Mouse (Mus musculus): ENCODE results near the gene Col6a6. TPM values are rescaled to one million over a fixed set of nuclear protein-coding genes. Genes with fewer than 3 reads are reported as not detected.
"Not testable (repeated sequence)": the region's sequence is repeated elsewhere in the genome, so short reads cannot be mapped to it uniquely, and the experiment has no call there.

Gene Col6a6
- polyA plus RNA-seq, 1 experiment from 2014 or later, result not detected

GRCm38 (mm10) chr9:105841386-105841785, 13.4 kb upstream of the Col6a6 start:
- not testable (repeated sequence) for H3K9ac ChIP-seq (ENCODE audit: low read length); ATAC-seq (replicated peaks; ENCODE audit: low FRiP score); H3K4me3 ChIP-seq (ENCODE audit: low read depth, low read length); H3K4me2 ChIP-seq (ENCODE audit: low read depth, low read length, severe bottlenecking); H3K36me3 ChIP-seq (ENCODE audit: control insufficient read depth, insufficient read depth, low read length); H3K27me3 ChIP-seq (ENCODE audit: control insufficient read depth, insufficient read depth, low read length); H3K9me3 ChIP-seq (ENCODE audit: control insufficient read depth, low read length); DNase-seq (ENCODE audit: low spot score); H3K4me1 ChIP-seq (replicated peaks; ENCODE audit: control insufficient read depth, insufficient read depth, low read length); H3K27ac ChIP-seq (ENCODE audit: low read depth, low read length)
- WGBS, result 64% methylated on average over 5 of the region's 5 CpGs

DNA sequence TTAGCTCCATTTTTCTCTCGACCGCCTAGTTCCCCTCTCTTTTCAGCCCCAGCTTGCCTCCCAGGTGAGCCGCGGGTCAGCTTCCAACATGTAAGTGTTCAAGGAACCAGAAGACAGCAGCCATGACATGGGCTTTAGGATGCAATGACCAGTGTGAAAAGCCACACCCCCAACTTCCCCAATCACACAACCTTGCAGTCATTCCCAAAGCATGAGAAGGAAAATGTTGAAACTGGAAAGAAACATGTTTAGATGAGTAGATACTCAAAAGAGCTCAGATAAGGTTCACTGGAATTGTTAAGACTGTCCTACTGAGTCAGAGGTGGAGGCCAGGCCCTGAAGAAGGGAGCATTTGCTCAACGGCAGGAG, 11.2 kb upstream of the Col6a6 start:
- ATAC-seq (replicated peaks; ENCODE audit: low FRiP score), result no peak
- no peaks in the 10 kb centered on the region for H3K36me3 ChIP-seq (ENCODE audit: control insufficient read depth, insufficient read depth, low read length)
- no peak overlapping the region for H3K27ac ChIP-seq (ENCODE audit: low read depth, low read length)
- H3K4me3 ChIP-seq (ENCODE audit: low read depth, low read length), result no peak overlapping the region
- no peak overlapping the region for H3K9ac ChIP-seq (ENCODE audit: low read length)
- no peaks in the 10 kb centered on the region for H3K4me1 ChIP-seq (replicated peaks; ENCODE audit: control insufficient read depth, insufficient read depth, low read length)
- H3K27me3 ChIP-seq (ENCODE audit: control insufficient read depth, insufficient read depth, low read length), result no peaks in the 10 kb centered on the region
- DNase-seq (ENCODE audit: low spot score), result no peak
- H3K4me2 ChIP-seq (ENCODE audit: low read depth, low read length, severe bottlenecking), result no peak overlapping the region
- H3K9me3 ChIP-seq (ENCODE audit: control insufficient read depth, low read length), result no peaks in the 10 kb centered on the region
- WGBS, result 88% methylated on average over 5 of the region's 5 CpGs

- DNase-seq (ENCODE audit: low spot score), result no peak
- no peaks in the 10 kb centered on the region for H3K4me1 ChIP-seq (replicated peaks; ENCODE audit: control insufficient read depth, insufficient read depth, low read length)
- no peak overlapping the region for H3K4me2 ChIP-seq (ENCODE audit: low read depth, low read length, severe bottlenecking)
- H3K36me3 ChIP-seq (ENCODE audit: control insufficient read depth, insufficient read depth, low read length), result no peaks in the 10 kb centered on the region
- no peak overlapping the region for H3K4me3 ChIP-seq (ENCODE audit: low read depth, low read length)
- no peaks in the 10 kb centered on the region for H3K27me3 ChIP-seq (ENCODE audit: control insufficient read depth, insufficient read depth, low read length)
- no peak overlapping the region for H3K27ac ChIP-seq (ENCODE audit: low read depth, low read length)
- 79% methylated on average over 4 of the region's 4 CpGs for WGBS
- ATAC-seq (replicated peaks; ENCODE audit: low FRiP score), result no peak
- H3K9me3 ChIP-seq (ENCODE audit: control insufficient read depth, low read length), result no peaks in the 10 kb centered on the region
- H3K9ac ChIP-seq (ENCODE audit: low read length), result no peak overlapping the region
Measured at GRCm38 (mm10) chr9:105838396-105839146, 10.6 kb upstream of the Col6a6 start.

DNA sequence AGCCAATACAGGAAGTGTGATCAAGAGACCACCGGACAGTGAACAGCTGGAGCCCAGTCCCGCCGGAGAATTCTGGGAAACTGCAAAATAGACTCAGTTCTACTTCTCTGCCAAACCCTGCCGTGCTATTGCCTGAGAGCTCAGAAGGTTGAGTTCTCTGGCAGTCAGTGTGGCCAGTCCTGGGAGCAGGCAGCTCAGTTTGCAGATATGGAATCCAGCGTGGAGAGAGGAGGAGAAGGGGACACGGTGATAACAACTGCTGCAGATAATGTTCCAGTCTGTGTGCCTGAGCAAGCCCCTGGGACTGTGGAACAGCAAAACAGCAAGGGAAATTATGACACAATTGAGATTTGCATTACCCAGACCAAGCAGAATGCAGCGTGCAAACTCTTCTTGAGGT, 7.6 kb upstream of the Col6a6 start:
- H3K9me3 ChIP-seq (ENCODE audit: control insufficient read depth, low read length), result no peaks in the 10 kb centered on the region
- ATAC-seq (replicated peaks; ENCODE audit: low FRiP score) (no peak), DNase-seq (ENCODE audit: low spot score) (no peak)
- no peaks in the 10 kb centered on the region for H3K4me1 ChIP-seq (replicated peaks; ENCODE audit: control insufficient read depth, insufficient read depth, low read length)
- H3K36me3 ChIP-seq (ENCODE audit: control insufficient read depth, insufficient read depth, low read length), result no peaks in the 10 kb centered on the region
- no peak overlapping the region for H3K4me2 ChIP-seq (ENCODE audit: low read depth, low read length, severe bottlenecking)
- no peak overlapping the region for H3K9ac ChIP-seq (ENCODE audit: low read length)
- no peak overlapping the region for H3K4me3 ChIP-seq (ENCODE audit: low read depth, low read length)
- H3K27me3 ChIP-seq (ENCODE audit: control insufficient read depth, insufficient read depth, low read length), result no peaks in the 10 kb centered on the region
- no peak overlapping the region for H3K27ac ChIP-seq (ENCODE audit: low read depth, low read length)
- 92% methylated on average over 7 of the region's 7 CpGs for WGBS

GRCm38 (mm10) chr9:105834799-105835198, 6.8 kb upstream of the Col6a6 start:
- DNase-seq (ENCODE audit: low spot score) (no peak), ATAC-seq (replicated peaks; ENCODE audit: low FRiP score) (no peak)
- Histone ChIP-seq H3K9me3 (ENCODE audit: control insufficient read depth, low read length) (no peaks in the 10 kb centered on the region), H3K4me2 (ENCODE audit: low read depth, low read length, severe bottlenecking) (no peak overlapping the region), H3K36me3 (ENCODE audit: control insufficient read depth, insufficient read depth, low read length) (no peaks in the 10 kb centered on the region), H3K4me1 (replicated peaks; ENCODE audit: control insufficient read depth, insufficient read depth, low read length) (no peaks in the 10 kb centered on the region), H3K27me3 (ENCODE audit: control insufficient read depth, insufficient read depth, low read length) (no peaks in the 10 kb centered on the region), H3K27ac (ENCODE audit: low read depth, low read length) (no peak overlapping the region), H3K9ac (ENCODE audit: low read length) (no peak overlapping the region), H3K4me3 (ENCODE audit: low read depth, low read length) (no peak overlapping the region)
- WGBS, result 57% methylated on average over 4 of the region's 4 CpGs

- Histone ChIP-seq H3K4me2 (ENCODE audit: low read depth, low read length, severe bottlenecking) (no peak overlapping the region), H3K4me1 (replicated peaks; ENCODE audit: control insufficient read depth, insufficient read depth, low read length) (no peaks in the 10 kb centered on the region; the same call in 1 of the 2 replicates), H3K9ac (ENCODE audit: low read length) (no peak overlapping the region), H3K36me3 (ENCODE audit: control insufficient read depth, insufficient read depth, low read length) (no peaks in the 10 kb centered on the region), H3K4me3 (ENCODE audit: low read depth, low read length) (no peak overlapping the region), H3K9me3 (ENCODE audit: control insufficient read depth, low read length) (no peaks in the 10 kb centered on the region), H3K27ac (ENCODE audit: low read depth, low read length) (no peak overlapping the region), H3K27me3 (ENCODE audit: control insufficient read depth, insufficient read depth, low read length) (no peaks in the 10 kb centered on the region)
- ATAC-seq (replicated peaks; ENCODE audit: low FRiP score) (no peak), DNase-seq (ENCODE audit: low spot score) (no peak)
- WGBS, result 89% methylated on average over 9 of the region's 9 CpGs
Measured at GRCm38 (mm10) chr9:105831291-105831690, 3.3 kb upstream of the Col6a6 start.

DNA sequence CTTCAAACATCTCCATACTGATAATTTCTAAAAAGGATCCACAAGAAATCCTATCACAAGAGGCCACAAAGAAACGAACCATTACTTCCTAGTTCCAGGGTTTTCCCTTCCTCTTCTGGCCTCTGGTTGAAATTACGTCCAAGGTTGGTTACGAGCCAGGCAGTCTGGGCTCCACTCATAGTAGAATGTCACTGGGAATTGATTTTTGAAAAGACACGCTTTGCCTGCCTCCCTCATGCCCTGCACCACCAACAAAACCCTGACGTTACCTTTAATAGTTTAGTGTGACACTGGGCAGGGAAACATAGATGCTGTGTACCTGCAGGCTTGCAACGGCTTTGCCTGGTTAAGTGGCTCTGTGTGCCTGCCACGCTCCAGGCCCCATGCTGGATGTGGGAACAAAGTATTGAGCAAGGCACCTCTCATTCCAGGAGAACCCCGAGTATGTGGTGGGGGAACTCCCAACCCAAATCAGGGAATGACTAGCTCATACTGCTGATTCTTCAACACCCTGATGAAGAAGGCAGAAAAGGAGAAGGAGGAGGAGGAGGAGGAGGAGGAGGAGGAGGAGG, 798 bp downstream of the Col6a6 start:
- Histone ChIP-seq H3K4me1 (replicated peaks; ENCODE audit: control insufficient read depth, insufficient read depth, low read length) (no peaks in the 10 kb centered on the region; the same call in 1 of the 2 replicates), H3K36me3 (ENCODE audit: control insufficient read depth, insufficient read depth, low read length) (no peaks in the 10 kb centered on the region), H3K4me3 (ENCODE audit: low read depth, low read length) (no peak overlapping the region), H3K9ac (ENCODE audit: low read length) (no peak overlapping the region), H3K27ac (ENCODE audit: low read depth, low read length) (no peak overlapping the region), H3K9me3 (ENCODE audit: control insufficient read depth, low read length) (no peaks in the 10 kb centered on the region), H3K4me2 (ENCODE audit: low read depth, low read length, severe bottlenecking) (no peak overlapping the region), H3K27me3 (ENCODE audit: control insufficient read depth, insufficient read depth, low read length) (no peaks in the 10 kb centered on the region)
- no peak for ATAC-seq (replicated peaks; ENCODE audit: low FRiP score)
- WGBS, result 76% methylated on average over 8 of the region's 8 CpGs
- no peak for DNase-seq (ENCODE audit: low spot score)

DNA sequence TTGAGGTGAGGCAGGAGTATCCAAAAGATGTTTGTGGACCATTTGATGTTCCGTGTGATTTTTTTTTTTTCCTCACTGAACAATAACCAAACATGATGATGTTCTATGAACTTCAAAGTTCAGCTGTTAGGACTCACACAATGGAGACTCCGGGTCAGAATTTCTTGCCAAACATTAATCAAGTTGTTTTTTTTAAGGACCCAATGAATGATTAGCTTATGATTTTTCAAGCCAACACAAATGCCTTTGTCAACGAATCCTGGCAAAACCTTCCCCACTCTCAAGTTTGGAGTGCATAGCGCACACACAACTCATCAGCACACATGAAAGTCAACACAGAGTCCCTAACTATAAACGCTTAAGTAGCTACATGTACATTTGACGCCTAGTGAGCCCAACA, 7.2 kb downstream of the Col6a6 start:
- no peak for ATAC-seq (replicated peaks; ENCODE audit: low FRiP score)
- 90% methylated on average over 6 of the region's 6 CpGs for WGBS
- no peaks in the 10 kb centered on the region for H3K27me3 ChIP-seq (ENCODE audit: control insufficient read depth, insufficient read depth, low read length)
- H3K9ac ChIP-seq (ENCODE audit: low read length), result no peak overlapping the region
- no peak for DNase-seq (ENCODE audit: low spot score)
- no peak overlapping the region for H3K4me3 ChIP-seq (ENCODE audit: low read depth, low read length)
- no peaks in the 10 kb centered on the region for H3K36me3 ChIP-seq (ENCODE audit: control insufficient read depth, insufficient read depth, low read length)
- no peaks in the 10 kb centered on the region for H3K9me3 ChIP-seq (ENCODE audit: control insufficient read depth, low read length)
- no peak overlapping the region for H3K4me2 ChIP-seq (ENCODE audit: low read depth, low read length, severe bottlenecking)
- H3K27ac ChIP-seq (ENCODE audit: low read depth, low read length), result no peak overlapping the region
- H3K4me1 ChIP-seq (replicated peaks; ENCODE audit: control insufficient read depth, insufficient read depth, low read length), result no peaks in the 10 kb centered on the region

DNA sequence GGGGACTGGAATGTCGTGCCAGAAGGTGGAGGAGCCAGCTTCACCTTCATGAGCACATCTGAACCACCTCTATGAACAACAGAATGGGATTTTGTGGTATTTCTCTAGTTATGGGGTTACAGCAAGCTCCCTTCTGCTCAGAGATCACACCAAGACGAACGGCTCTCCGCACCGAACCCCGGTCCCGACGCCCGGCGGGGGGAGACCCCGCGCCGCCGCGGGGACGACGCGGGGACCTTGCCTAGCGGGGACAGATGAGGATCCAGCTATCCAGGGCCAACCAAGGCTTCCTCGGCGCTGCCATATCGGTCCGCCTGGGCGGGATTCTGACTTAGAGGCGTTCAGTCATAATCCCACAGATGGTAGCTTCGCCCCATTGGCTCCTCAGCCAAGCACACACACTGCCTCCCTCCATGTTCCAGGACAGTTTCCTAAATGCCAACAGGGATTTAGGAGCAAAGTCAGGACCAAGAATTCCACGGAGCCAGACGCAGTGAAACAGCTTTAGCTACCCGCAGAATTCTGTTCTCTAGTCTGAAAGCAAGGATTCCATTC, 8.7 kb downstream of the Col6a6 start:
- no peak overlapping the region for H3K4me3 ChIP-seq (ENCODE audit: low read depth, low read length)
- H3K9me3 ChIP-seq (ENCODE audit: control insufficient read depth, low read length), result no peaks in the 10 kb centered on the region
- H3K27me3 ChIP-seq (ENCODE audit: control insufficient read depth, insufficient read depth, low read length), result no peaks in the 10 kb centered on the region
- ATAC-seq (replicated peaks; ENCODE audit: low FRiP score) (no peak), DNase-seq (ENCODE audit: low spot score) (no peak)
- H3K36me3 ChIP-seq (ENCODE audit: control insufficient read depth, insufficient read depth, low read length), result no peaks in the 10 kb centered on the region
- no peak overlapping the region for H3K27ac ChIP-seq (ENCODE audit: low read depth, low read length)
- no peak overlapping the region for H3K9ac ChIP-seq (ENCODE audit: low read length)
- 72% methylated on average over 29 of the region's 29 CpGs for WGBS
- H3K4me2 ChIP-seq (ENCODE audit: low read depth, low read length, severe bottlenecking), result no peak overlapping the region
- H3K4me1 ChIP-seq (replicated peaks; ENCODE audit: control insufficient read depth, insufficient read depth, low read length), result no peaks in the 10 kb centered on the region
